Mouse (Mus musculus): ENCODE data around the gene Rab4b.

The Rab4b gene

DNA sequence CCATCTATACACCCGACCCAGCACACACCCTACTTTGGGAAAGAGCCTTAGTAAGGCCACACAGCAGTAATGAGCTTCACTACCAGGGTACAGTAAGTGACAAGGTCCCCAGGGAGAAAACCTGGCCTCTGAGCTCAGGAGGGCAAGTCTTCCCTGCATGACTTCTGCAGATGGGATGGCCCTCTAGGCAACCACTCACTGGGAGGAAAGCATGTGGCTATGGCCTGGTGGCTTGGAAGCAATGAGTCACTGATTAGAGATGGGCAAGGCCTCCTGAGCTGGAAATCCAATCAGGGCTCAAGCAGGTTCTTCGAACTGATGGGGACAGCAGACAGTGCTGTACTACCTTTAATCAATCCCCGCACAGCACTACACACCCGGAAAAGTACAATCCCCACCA lies 17.0 kb downstream of the Rab4b start:
- in situ Hi-C loops (cut with MboI, MseI) = no loop called here

DNA sequence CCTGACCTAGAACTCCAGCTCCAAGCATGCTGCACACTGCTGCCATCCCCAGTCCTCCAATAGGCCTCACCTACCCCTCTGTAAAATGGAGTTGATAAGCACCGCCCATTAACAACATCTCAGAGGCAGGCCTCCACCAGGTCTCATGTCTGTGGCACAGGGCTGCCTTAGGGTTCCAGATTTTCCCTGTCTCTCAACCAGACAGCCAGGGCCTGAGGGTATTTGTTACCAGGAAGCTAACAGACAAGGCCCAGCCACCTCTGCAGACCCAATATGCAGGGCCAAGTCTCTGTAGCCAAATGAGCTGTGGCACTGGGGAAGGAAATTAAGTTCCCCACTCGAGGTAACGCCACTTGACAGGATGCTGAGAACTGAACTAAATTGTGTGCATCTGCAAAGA lies 17.8 kb downstream of the Rab4b start:
- in situ Hi-C loops (cut with MboI, MseI) = no loop called here

DNA sequence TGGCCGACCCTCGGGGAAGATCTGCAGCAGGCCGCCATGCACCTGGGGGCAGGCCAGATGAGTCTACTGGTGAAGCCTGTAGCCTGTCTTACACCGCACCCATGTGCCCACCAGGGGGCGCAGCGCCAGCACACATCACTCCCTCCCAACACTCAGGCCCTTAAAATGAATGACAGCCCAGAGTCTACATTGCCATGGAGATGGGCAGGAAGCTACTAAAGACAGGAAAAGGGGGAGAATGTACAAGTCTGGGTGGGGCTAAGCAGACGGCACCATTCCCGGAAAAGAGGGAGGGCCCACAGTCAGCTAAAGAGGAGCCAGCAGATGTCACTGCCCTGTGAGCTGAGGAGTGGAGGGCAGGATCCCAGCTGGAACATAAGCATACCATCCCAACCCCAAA lies 18.8 kb downstream of the Rab4b start:
- in situ Hi-C loops (cut with MboI, MseI) = no loop called here

DNA sequence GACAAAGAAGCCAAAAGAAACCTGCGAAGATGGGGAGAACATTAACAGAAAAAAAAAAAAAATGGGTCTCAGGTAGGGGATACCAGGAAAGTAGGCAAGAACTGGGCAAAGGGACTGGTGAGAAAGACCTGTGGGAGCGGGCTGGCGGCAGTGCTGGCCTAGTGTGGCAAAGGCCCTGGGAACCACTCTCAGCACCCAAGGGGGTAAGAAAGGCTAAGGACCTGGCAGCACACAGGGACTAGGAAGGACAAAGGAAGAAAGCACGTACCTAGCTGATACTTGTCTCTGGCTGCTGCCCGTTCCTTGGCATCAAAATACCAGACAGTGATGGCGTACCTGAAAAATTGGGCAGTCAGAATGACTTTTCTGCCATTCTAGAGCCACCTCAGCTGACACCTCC lies 19.4 kb downstream of the Rab4b start:
- in situ Hi-C loops (cut with MboI, MseI) = no loop called here

DNA sequence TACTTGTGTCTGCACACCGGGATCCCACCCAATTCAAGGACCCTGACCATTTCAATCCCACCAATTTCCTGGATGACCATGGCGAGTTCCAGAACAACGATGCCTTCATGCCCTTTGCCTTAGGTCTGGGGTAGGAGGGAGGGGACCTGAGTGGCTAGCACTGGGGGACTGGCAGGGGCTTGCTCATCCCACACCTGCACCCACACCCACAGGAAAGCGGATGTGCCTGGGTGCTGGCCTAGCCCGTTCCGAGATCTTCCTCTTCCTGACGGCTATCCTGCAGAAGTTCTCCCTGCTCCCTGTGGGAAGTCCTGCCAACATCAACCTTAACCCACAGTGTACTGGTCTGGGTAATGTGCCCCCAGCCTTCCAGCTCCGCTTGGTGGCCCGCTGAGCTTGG lies 20.5 kb downstream of the Rab4b start:
- in situ Hi-C loops (cut with MboI, MseI) = no loop called here

DNA sequence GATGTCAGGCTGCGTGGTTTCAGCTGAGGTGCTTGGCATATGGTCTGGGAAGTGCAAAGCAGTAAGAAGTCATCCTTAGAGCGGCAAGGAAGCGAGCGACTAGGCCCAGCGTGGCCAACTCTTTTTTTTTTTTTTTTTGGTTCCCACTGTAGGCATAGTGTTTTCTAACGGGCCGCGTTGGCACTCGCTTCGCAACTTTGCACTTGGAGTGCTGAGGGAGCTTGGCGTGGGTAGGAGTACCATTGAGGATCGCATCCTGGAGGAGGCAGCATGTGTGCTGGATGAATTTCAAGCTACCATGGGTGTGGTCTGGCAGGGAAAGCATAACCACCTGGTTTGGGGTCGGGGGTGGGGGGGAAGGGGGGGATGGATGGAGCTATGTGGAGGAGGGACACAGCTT lies 22.7 kb downstream of the Rab4b start:
- in situ Hi-C loops (cut with MboI, MseI) = no loop called here

DNA sequence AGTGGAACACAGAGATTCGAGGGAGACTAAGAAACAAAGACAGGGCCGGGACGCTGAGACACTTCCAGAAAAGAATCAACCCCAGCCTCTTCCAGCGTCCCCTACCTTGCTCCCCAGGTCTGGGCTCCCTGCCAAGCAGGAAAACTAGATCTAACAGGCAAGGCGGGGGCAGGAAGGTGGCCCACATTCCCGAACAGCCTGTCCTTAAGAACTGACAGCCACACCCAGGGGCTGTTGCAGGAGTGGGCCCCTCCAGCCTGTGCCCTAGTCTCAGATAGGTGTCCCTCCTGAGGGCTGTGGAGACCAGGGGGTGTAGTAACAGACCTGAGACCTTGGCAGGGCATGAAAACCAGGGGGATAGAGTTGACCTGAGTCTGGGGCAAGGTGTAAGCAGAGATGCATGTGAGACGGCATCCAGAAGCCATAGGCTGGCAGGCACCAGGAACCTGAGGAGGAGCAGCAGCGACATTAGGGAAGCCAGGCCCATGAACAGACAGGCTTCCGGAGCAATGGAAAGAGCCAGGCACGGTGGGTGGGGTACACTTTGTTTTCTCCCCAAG lies 25.4 kb downstream of the Rab4b start, which contains the start of gene Cyp2t4:
Cyp2t4 (plus strand) TSS at position 510 of the 560 bp plus-strand sequence.
- in situ Hi-C loops (cut with MboI, MseI) = no loop called here

DNA sequence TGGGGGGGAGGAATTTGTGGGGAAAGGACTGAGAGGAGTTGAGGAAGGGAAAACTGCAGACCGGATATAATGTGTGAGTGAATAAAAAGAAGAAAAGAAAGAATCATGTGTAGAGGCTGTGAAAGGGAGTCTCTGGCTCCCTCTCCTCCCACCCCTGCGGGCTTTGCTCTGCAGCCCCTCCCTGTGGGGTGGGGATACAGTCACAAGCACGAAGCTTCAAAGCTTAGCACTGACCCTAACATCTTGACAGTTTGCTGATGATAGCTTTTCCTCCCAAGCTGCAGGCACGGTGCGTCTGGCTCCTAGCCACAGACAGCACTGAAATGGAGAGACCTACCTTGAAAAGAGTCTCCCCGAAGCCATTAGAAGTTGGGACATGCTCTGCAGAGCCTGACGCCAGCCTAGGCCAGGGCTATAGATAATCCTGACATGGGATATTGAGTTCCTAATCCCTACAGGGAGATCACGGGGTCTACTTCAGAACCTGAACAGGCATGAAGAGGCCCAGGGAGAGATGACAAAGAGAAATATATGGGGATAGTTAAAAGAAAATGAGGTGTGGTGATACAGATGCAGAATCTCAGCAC lies 42.2 kb downstream of the Rab4b start:
- in situ Hi-C loops (cut with MboI, MseI) = no loop called here

DNA sequence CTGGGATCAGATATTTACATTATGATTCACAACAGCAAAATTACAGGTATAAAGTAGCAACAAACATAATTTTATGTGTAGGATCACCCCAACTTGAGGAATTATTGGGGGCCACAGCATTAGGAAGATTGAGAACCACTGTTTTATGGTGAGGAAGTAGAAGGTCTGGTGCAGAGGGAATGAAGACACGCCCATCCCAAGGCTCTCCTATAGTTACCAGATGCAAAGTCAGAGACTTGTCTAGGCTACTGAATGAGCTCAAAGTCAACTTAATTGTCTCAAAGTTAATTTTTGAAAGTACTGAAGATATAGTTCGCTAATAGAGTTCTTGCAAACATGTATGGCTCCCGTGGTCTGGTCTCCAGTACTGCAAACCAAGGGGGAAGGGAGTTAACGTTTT lies 44.9 kb downstream of the Rab4b start:
- in situ Hi-C loops (cut with MboI, MseI) = no loop called here

DNA sequence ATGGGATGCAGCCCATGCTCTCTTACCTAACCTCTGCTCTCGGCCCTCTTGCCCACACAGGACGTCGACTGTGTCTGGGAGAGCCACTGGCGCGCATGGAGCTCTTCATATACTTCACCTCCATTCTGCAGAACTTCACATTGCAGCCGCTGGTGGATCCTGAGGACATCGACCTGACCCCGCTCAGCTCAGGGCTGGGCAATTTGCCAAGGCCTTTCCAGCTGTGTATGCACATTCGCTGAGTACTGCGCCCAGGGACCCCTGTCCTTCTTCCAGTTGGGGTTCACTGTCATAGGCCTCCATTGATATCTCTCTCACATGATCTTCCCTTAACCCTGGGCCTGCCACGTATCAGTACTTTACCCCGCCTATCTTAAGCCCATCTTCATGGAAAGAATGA lies 45.5 kb downstream of the Rab4b start:
- in situ Hi-C loops (cut with MboI, MseI) = no loop called here

DNA sequence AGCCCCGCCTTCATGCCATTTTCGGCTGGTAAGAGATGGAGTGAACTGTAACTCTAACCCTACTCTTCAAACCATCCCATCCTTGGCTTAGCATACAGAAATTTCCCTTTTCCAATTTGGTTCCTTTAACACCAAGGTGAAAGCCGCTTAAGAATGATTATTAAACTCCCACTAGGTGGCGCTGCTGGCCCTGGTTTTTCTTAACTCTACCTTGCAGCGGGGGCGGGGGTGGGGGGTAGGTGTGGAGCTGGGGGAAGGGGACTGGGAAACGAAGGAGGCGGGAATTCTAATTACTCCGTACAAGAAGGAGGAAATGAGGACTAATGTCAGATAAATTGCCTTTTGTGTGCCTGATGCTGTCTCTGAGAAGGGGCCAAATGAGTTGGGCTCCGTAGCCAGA lies 46.1 kb downstream of the Rab4b start:
- in situ Hi-C loops (cut with MboI, MseI) = no loop called here

DNA sequence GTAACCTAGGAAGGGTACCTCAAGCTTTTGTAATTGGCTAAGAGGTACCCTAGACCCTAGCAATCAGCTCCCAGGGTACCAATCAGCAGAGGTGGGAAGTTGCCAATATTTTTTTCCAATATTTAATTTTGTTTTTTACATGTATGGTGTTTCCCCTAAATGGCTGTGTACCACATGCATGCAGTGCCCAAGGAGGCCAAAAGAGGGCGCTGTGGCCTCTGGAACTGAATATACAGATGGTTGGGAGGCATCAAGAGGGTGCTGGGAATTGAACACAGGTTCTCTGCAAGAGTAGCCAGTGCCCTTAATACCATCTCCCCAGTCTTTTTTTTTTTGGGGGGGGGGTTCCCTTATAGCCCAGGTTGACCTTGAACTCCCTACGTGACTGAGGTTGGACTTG lies 47.3 kb downstream of the Rab4b start:
- in situ Hi-C loops (cut with MboI, MseI) = no loop called here

DNA sequence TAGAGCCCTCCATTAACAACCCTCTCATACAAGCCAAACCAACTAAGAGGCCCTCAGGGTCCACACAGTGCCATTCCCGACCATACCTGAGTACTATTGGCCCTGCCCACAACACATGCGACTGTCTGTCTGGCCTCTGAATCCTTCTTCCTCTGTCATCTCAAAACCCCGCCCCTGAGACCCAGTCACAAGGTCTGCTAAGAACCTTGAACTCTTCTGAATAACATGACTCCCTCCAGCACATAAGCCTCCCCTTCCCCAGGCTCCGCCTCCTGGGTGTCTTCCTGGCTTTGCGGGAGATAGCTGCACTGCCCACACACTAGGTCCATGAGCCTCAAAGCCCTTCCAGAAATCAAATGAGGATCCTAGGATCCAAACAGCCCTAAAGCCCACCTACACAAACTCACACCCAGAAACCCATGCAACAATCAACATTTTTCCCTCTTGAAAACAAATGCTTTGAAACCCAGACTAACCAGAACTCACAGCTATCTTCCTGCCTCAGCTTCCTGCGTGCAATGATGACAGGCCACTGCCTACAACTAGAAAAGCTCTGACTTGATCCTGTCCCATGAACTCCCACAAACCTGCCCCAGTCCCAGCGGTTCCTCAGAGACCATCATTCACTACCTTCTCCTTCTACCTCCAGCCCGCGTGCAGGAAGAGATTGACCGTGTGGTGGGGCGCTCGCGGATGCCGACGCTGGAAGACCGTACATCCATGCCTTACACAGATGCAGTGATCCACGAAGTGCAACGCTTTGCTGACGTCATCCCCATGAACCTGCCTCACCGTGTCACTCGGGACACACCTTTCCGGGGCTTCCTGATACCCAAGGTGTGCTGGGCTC lies 48.0 kb downstream of the Rab4b start:
- in situ Hi-C loops (cut with MboI, MseI) = no loop called here

DNA sequence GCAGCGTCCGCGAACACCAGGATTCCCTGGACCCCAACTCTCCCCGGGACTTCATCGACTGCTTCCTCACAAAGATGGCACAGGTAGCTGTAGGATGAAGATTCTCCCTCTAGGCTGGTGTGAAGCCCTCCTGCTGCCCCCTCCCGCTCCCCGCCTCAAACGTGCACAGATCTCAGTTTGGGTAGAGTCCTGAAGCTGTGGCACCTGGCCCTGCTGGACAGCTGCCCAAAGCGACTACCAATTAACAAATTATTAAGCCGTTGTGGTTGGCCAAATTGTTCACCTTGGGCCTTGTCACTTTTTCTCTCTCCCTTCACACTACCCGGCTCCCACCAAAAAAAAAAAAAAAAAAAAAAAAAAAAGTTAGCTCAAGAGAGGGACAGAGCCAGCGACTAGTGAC lies 48.9 kb downstream of the Rab4b start:
- in situ Hi-C loops (cut with MboI, MseI) = loop anchor here (10.0 kb wide), 1 partner anchor 355 kb away; no protein-coding TSS in a partner anchor

DNA sequence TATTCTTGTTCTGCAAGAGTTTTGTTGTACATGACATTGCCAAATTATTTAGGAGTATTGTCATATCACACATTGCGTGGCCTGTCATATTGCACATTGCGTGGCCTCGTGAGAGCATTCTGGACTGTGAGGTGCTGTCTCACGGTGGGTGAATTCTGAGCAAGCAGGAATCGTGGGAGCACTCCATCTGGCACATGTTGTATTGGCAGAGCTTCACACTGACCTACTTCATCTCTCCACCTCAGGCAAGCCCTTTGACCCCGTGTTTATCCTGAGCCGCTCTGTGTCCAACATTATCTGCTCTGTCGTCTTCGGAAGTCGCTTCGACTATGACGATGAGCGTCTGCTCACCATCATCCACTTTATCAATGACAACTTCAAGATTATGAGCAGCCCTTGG lies 49.8 kb downstream of the Rab4b start:
- in situ Hi-C loops (cut with MboI, MseI) = loop anchor here (10.0 kb wide), 1 partner anchor 354 kb away; no protein-coding TSS in a partner anchor

DNA sequence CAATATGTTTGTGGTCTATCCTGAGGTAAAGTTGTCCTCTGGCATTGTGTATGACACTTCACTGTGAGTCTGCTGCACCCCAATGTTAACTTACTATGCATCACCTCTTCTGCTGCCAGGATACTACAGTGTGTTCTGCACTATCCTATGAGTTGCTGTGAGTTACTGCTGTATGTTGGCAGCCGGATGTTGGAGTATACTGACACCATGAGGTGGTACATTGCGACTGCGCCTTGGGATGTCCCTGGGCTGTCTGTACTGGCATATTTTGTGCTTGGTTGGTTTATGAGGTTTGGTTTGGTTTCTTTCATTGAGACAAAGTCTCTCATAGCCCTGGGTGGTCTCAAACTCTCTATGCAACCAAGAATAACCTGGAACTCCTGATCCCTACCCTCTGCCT lies 50.5 kb downstream of the Rab4b start:
- in situ Hi-C loops (cut with MboI, MseI) = loop anchor here (10.0 kb wide), 1 partner anchor 353 kb away; no protein-coding TSS in a partner anchor

DNA sequence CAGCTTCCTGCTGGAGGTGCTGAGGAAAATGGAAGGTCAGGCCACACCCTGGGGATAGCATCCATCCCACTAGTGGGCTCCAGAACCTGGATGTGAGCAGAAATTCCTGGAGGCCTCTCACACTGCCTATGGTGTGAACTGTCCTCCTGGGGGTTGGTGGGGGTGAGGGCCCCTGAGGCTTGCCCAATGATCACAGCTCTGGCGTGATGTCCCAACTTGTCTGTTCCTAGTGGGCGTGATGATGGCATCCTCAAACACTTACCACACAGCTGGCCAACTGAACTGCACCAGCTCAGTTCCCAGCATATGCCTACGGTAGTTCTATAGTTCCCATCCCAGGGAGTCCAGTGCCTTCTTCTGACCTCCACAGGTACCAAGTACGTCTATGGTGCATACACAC lies 53.7 kb downstream of the Rab4b start:
- in situ Hi-C loops (cut with MboI, MseI) = loop anchor here (10.0 kb wide), 1 partner anchor 350 kb away; no protein-coding TSS in a partner anchor

DNA sequence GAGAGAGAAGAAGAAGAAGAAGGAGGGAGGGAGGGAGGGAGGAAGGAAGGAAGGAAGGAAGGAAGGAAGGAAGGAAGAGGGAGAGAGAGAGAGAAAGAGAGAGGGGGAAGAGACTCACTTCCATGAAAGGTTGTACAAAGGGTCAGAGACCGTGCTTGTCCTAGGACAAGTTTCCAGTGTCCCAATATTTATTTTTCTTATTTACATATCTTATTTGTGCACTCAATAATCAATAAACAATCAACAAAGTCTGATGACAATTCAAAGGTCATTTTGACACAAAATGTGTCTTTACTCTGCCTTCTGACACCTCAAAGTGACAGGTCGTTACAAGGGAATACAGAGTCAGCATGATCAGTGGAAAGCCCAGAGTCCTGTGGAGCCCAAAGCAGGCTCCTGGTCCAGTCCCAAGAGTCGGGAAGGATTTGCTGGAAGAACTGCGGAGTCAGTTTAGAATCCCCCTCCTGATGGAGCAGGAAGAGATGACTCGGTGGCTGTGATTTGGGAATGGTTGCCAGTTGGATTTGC lies 54.3 kb downstream of the Rab4b start:
- in situ Hi-C loops (cut with MboI, MseI) = loop anchor here (10.0 kb wide), 1 partner anchor 350 kb away; no protein-coding TSS in a partner anchor

DNA sequence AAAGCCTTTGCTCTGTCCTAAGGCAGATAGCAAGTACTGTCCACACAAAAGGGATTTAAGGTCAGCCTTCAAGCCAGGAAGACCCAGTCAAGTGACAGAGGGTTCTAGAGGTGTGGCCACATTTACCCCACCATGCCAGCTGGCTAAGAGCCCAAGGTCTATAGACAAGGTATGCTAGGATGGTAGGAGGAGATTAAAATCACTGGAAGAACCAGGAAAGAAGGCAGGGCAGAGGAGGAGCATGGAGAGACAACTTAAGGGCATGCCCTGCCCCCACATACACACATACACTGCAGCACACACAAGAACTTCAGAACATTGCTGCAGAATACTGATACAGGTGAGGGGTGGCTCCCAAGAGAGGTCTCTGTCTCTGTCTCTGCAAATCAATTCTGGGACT lies 59.0 kb downstream of the Rab4b start, which contains the start of gene Cyp2f2:
Cyp2f2 (plus strand) TSS at position 234 of the 400 bp plus-strand sequence.
- in situ Hi-C loops (cut with MboI, MseI) = loop anchor here (10.0 kb wide), 1 partner anchor 345 kb away; no protein-coding TSS in a partner anchor

Measured in T-helper 1 cell (primary cell).